Mouse (Mus musculus) cerebellum, adult (tissue): ENCODE data around the gene Vpreb3.
A peak's percentile ranks its signal among the peaks of the same experiment; 100 is the strongest.

Experiments used
- ATAC-seq: cut with Nextera tagmentation; 2 replicates; pipeline ENCODE4 v1.9.2; 2017; ENCODE audit warnings: mild to moderate bottlenecking, moderate library complexity, mixed read lengths; ENCODE audit not compliant: insufficient number of reproducible peaks, low FRiP score, low TSS enrichment

The Vpreb3 gene

DNA sequence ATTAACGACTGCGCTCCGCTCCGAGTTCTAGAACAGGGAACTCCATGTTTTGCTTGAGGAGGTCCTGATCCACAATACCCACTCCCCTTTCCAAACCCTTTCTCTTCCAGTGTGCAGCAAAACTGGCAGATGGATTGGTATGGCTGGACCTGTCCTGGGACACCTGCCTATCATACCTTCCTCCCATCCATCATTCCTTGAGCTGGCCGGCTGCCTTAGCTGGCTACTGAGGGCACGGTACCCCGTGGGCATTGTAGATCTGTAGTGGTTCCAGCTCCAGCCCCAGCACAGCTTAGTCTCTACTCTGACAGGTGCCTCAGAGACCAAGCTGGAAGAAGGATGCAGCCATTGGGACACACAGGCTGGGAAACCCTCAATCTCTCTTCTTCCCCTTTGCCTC is 11.5 kb upstream of the Vpreb3 start:
- ATAC-seq = no peak

- ATAC-seq = no peak
Observed at GRCm38 (mm10) chr10:75932081-75932678, 10.7 kb upstream of the Vpreb3 start.

GRCm38 (mm10) chr10:75932891-75933290 is 10.0 kb upstream of the Vpreb3 start, which contains the start of gene Chchd10:
Gene Chchd10, plus strand, starts transcription at chr10:75933130.
- ATAC-seq = no peak

DNA sequence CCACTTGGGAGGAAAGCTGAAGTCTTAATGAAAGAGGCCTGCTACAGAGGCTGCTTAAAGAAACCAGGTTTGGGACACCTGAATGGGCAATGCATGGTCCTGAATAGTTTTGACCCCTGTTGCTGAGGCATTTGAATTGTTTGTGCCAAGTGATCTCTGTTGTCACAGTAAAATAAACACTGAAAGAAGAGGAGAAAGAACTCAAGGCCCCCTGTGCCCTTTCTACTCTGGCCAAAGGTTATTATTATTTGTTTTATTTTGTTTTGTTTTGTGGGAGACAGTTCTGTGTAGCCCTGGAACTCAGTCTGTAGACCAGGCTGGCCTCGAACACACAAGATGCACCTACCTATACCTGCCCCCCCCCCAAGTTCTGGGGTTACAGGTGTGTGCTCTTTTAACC is 7.9 kb upstream of the Vpreb3 start:
- ATAC-seq = no peak

DNA sequence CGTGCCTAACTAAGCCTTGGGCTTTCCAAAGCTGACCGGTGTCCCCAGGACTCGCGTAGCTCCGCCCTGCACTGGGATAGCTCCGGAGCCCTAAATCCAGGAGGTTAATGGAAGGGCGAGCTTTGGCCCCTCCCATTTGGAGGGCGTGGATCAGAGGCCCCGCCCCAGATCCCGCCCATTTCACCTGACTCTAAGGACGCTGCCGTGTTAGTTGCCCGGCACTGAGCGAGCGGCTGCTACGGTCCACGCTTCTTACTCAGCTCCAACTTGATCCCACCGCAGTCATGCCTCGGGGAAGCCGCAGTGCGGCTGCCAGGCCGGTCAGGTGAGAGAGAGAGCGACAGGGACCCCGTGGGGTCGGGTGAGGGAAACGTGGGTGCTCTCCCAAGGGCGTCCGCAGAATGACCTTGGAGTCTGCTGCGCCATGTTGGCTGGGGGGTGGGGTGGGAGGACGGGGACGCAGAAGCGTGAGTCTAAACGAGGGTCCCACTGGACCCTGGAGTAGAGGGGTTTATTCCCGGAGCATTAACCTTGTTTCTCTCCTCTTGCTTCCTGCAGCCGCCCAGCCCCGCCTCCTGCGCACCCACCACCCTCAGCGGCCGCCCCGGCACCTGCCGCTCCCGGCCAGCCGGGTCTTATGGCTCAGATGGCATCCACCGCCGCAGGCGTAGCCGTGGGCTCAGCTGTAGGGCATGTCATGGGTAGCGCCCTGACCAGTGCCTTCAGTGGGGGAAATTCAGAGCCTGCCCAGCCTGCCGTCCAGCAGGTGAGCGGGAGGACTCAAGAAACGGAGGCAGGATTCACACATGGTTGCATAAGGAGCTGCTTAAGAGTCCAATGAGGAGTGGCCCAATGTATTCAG is 6.9 kb upstream of the Vpreb3 start, which contains the start of gene Mmp11:
Mmp11 (minus strand) TSS at position 817 of the 862 bp plus-strand sequence.
- ATAC-seq = peak; percentile 88

DNA sequence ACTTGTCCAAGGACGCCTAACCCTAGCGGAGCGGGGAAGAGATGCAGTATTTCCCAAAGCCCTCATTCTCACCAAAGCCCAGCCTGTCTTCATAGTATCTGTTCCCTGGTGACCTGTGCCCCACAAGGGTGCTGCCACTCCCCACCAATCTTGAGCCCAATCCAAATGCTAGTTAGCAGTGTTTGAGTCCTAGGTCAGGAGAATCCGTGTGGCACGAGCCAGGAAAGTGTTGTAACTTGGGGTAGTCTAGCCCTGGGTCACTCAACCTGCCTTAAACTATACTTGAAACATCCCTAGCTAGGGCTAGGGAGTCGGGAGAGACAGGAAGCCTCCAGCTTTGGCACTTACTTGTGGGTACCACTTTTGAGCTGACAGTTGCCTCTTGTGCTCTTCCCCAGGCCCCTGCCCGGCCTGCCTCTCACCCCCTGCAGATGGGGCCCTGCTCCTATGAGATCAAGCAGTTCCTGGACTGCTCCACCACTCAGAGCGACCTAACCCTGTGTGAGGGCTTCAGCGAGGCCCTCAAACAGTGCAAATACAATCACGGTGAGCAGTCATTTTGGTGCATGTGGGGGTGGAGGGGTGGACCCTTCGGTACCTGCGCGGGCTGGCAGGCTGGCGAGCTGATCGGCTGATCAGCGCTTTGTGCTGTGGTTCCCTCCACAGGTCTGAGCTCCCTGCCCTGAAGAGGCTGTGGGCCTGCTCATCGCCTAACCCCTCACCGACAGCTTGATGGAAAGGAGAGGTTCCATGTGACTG is 5.8 kb upstream of the Vpreb3 start:
- no peak for ATAC-seq

DNA sequence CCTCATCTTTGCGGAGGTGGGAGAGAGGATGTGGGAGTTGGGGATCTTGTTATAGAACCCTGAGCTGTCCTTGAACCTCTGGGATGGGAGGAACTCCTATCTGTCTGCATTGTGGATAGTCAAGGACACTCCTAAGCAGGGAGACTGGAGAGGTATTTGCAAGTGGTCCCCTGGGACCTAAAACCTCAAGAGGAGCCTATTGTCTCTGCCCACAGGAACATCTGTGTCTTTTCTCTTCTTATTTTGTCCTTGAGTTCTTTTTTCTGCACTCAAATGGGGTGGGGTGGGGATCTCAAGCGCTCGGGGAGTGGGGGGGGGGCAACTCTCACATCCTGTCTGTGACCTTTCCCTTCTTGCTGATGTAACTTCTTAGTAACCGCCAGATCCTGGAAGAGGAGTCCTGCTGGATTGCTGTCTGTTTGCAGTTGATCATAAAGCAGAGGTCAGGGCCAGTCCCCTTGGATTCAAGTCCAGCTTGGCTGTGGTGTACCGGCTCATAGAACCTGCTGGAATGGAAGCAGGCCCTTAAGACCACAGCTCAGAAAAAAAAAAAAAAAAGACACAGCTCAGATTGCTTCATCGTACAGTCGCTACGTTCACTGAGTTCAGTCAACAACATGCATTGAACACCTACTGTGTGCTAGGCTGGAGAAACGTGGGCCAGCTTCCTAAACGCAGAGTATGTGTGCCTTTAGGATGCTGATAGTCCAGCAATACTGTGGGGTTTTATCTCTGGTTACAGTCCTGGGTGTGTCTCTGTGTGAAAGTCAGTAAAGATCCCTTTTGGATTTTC is 4.8 kb upstream of the Vpreb3 start:
- ATAC-seq = no peak

DNA sequence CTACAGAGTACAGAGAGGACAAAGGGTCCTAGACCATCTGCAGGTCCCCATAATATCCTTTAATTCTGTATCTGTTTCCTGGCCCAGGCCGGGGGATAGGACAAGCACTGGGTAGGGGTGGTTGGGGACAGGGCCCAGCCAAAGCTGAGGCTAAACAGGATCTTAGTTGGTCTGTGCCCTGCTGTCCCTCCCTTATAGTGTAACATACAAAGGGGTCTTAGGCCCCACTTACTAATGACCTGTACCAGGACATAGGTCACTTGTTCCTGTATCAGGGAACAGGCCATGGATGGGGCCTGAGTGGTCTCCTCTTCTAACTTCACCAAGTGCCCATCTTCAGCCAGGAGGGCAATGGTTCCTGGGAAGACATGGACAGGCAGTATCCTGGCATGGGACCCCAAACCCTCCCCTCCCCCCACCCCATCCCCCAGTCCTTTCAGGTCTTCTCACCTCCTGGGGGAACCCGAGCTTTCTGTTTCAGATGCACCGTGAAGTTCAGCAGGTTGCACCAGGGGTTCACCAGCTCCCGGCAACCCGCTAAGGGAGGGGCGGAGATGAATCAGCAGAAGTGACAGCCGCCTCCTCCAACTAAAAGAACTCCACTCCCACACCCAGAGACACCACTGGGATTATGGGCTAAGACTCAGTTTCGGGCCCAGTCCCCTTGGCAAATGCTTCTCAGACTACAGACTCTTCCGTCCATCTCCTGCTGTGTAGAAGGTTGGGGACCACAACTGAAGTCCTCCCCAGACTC is 3.2 kb upstream of the Vpreb3 start:
- no peak for ATAC-seq

DNA sequence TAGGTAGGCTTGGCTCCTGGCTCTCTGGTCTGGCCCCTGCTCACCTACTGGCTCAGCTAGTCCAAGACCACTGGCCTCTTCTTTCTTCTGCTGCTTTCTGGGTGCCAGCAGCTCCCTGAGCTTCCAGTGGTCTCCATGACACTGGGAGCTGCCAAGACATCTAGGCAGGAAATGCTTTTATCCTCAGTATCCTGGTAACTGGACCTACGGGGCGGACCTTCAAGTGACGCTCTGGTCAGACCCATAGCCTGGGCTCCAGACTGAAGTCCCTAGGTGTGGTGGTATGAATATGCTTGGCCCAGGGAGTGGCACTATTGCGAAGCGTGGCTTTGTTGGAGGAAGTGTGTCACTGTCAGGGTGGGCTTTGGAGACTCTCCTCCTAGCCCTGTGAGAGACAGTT is 2.3 kb upstream of the Vpreb3 start, which contains the start of gene Gm867:
Gm867 (minus strand) TSS at position 153 of the 400 bp plus-strand sequence.
- ATAC-seq = no peak

GRCm38 (mm10) chr10:75941042-75941824 is 1.6 kb upstream of the Vpreb3 start:
- ATAC-seq = no peak

DNA sequence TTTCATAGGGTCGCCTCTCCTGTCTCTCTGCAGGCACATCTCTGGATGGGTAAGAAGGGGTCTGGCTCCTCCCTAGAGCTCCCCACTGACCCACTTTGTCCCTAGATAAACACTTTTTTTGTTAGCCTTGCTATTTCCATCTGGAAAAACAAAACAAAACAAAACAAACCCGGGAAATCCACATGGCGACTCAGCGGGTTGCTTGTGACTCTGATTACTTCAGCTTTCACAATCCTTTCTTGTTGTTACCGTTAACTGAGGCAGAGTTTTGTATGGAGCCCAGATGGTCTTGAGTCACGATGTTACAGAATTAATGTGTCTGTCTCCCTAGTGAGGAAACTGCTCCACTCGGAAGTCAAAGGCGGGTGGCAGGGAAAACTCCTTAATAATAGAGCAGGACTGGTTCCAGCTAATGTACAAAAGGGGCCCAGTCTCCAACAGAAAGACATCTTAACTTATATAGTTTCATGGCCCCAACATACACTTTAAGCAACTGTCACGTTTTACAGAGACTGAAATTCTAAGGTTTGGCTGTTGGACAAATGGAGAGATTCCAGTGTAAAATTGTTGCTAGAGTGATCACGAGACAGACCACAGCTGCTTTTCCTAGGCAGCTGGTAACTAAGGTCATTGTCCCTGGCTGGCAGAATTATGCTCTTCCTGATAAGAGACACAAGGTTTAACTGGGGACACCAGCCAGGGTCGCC is 1.4 kb downstream of the Vpreb3 start:
- ATAC-seq = no peak

- no peak for ATAC-seq
Observed at GRCm38 (mm10) chr10:75945213-75945612, 2.4 kb downstream of the Vpreb3 start.

- ATAC-seq = no peak
Observed at GRCm38 (mm10) chr10:75945896-75946295, 3.0 kb downstream of the Vpreb3 start.

- ATAC-seq = no peak
Observed at GRCm38 (mm10) chr10:75948079-75948478, 5.2 kb downstream of the Vpreb3 start.

DNA sequence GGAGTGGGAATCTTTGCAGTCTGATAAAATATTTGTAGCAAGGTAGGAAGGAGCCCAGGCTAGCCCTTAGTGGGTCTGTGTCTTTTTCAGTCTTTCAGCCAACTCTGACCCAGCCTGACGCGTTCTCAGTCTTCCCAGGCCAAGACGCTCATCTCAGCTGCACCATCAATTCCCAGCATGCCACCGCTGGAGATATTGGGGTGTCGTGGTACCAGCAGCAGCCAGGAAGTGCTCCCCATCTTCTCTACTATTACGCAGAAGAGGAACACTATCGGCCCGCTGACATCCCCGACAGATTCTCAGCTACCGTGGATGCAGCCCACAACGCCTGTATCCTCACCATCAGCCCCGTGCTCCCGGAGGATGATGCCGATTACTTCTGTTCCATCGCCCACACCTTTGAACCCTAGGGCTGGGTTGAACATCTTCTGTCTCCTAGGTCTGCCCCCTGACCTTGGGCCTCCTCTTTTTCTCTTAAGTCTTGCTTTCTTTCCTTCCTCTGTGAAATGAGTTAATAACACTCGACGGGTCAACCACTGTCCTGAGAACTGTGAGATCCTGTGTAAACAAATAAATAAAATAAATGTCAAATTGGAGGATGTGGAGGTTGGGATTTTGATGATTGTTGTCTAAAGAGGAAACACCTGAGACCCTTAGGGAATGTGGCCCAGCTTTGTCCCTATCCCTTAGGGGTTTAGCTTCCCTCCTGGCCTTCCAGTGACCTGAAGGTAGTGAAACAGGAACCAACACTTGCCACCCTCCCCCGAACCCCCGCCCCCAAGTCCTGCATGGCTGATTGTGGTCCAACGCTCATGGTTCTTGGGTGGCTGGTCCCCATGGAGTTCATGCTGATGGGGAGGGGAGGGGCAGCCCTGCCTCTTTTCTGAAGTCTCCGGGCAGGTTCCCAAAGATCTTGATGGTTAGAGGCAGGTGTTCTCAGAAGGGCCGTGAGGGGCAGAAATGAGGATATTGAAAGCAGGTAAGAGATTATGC is 6.5 kb downstream of the Vpreb3 start:
- ATAC-seq = no peak

GRCm38 (mm10) chr10:75950791-75951210 is 7.9 kb downstream of the Vpreb3 start:
- ATAC-seq = no peak
